Mouse (Mus musculus): ENCODE data around the gene Havcr1.
"Not testable (repeated sequence)": the region's sequence is repeated elsewhere in the genome, so short reads cannot be mapped to it uniquely, and the experiment has no call there.

Havcr1 gene

GRCm38 (mm10) chr11:46735076-46735475 is at the start of gene Havcr1:
Gene Havcr1, plus strand, starts transcription at chr11:46735080.
- DNase-seq = not testable (repeated sequence)

GRCm38 (mm10) chr11:46690136-46690535 is 44.7 kb upstream of the Havcr1 start:
- no peak for DNase-seq

GRCm38 (mm10) chr11:46695849-46696248 is 39.0 kb upstream of the Havcr1 start:
- DNase-seq = not testable (repeated sequence)

GRCm38 (mm10) chr11:46697433-46698277 is 37.2 kb upstream of the Havcr1 start:
- no peak for DNase-seq

- DNase-seq = no peak
Measured at GRCm38 (mm10) chr11:46698278-46698655, 36.6 kb upstream of the Havcr1 start.

- DNase-seq = no peak
Measured at GRCm38 (mm10) chr11:46698830-46699229, 36.0 kb upstream of the Havcr1 start.

- no peak for DNase-seq
Measured at GRCm38 (mm10) chr11:46706664-46707356, 28.1 kb upstream of the Havcr1 start, which contains the start of gene Timd2. Gene Timd2, minus strand, starts transcription at chr11:46707061.

GRCm38 (mm10) chr11:46731541-46732070 is 3.3 kb upstream of the Havcr1 start:
- no peak for DNase-seq

- DNase-seq = no peak
Measured at GRCm38 (mm10) chr11:46733242-46733789, 1.6 kb upstream of the Havcr1 start.

- DNase-seq = no peak
Measured at GRCm38 (mm10) chr11:46734617-46735016, 263 bp upstream of the Havcr1 start.

GRCm38 (mm10) chr11:46739501-46739900 is 4.6 kb downstream of the Havcr1 start:
- DNase-seq = no peak

- DNase-seq = no peak
Measured at GRCm38 (mm10) chr11:46740886-46741285, 6.0 kb downstream of the Havcr1 start.

GRCm38 (mm10) chr11:46741716-46742115 is 6.8 kb downstream of the Havcr1 start:
- DNase-seq = no peak

- no peak for DNase-seq
Measured at GRCm38 (mm10) chr11:46747996-46748395, 13.1 kb downstream of the Havcr1 start.

- no peak for DNase-seq
Measured at GRCm38 (mm10) chr11:46753662-46754061, 18.8 kb downstream of the Havcr1 start.

- no peak for DNase-seq
Measured at GRCm38 (mm10) chr11:46754669-46755068, 19.8 kb downstream of the Havcr1 start.

GRCm38 (mm10) chr11:46755714-46756113 is 20.8 kb downstream of the Havcr1 start:
- not testable (repeated sequence) for DNase-seq

- no peak for DNase-seq
Measured at GRCm38 (mm10) chr11:46776879-46777278, 42.0 kb downstream of the Havcr1 start.

- DNase-seq = no peak
Measured at GRCm38 (mm10) chr11:46779811-46780210, 44.9 kb downstream of the Havcr1 start.

GRCm38 (mm10) chr11:46804440-46804839 is 69.6 kb downstream of the Havcr1 start:
- no peak for DNase-seq

GRCm38 (mm10) chr11:46810511-46810910 is 75.6 kb downstream of the Havcr1 start, which contains the start of gene Timd4:
Gene Timd4, plus strand, starts transcription at chr11:46810800.
- no peak for DNase-seq

GRCm38 (mm10) chr11:46817692-46818091 is 82.8 kb downstream of the Havcr1 start:
- no peak for DNase-seq

GRCm38 (mm10) chr11:46819930-46820329 is 85.0 kb downstream of the Havcr1 start:
- DNase-seq = no peak

Data from lung, postnatal 4 days (tissue).